Mouse (Mus musculus) telencephalon, adult 2 months (tissue): ENCODE results near the gene Kcns3.

Experiments used
- DNase-seq: peaks from one replicate; pipeline ENCODE4 v3.0.0-alpha.2; 2011; ENCODE audit warnings: low read depth, low spot score

Kcns3 gene

GRCm38 (mm10) chr12:11151015-11151414 lies at the start of gene Kcns3:
TSS of gene Kcns3 (minus strand) at chr12:11151056.
- no peak for DNase-seq

GRCm38 (mm10) chr12:11198551-11198950 lies 47.7 kb upstream of the Kcns3 start:
- no peak for DNase-seq

GRCm38 (mm10) chr12:11198026-11198425 lies 47.2 kb upstream of the Kcns3 start:
- no peak for DNase-seq

- DNase-seq, result no peak
Observed at GRCm38 (mm10) chr12:11196830-11197229, 46.0 kb upstream of the Kcns3 start.

DNA sequence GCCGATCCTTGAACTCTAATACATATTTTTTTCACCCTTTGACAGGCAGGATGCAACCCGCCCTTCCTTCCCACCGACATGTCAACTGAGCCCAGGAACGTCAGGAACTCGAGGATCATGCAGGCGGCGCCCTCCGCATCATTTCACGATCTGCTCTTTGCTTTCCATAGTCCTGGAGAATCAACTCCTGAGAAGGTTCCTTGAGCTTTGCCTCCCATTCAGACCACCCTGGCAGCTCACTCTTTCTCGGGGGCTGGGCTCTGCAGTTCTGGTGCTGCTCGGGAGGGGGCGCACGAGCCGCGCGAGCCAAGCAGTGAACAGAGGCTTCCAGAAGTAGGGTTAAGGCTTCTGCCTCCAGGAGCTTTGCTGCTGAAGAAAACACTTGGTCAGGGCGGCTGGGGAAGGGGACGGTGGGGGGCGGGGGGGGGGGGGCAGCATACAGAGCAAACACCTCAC lies 45.3 kb upstream of the Kcns3 start:
- no peak for DNase-seq

DNA sequence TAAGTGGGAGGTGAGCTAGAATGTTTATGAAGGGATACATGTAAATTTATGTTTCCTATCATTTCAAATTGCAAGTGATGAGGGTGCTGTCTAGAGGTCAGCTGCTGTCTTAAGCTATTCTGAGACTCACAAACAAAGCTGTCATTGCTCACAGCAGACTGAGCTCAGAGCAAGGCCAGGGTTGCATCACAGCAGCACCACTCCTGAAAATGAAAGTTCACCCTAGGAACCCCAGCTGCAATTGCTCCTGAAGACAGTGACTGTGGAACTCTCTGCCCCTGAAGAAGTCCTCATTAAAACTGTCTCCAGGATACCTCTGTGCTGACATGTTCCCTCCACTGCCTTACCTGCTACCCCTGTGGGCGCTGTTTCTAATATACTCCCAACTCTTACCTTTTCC lies 44.2 kb upstream of the Kcns3 start:
- DNase-seq, result no peak

DNA sequence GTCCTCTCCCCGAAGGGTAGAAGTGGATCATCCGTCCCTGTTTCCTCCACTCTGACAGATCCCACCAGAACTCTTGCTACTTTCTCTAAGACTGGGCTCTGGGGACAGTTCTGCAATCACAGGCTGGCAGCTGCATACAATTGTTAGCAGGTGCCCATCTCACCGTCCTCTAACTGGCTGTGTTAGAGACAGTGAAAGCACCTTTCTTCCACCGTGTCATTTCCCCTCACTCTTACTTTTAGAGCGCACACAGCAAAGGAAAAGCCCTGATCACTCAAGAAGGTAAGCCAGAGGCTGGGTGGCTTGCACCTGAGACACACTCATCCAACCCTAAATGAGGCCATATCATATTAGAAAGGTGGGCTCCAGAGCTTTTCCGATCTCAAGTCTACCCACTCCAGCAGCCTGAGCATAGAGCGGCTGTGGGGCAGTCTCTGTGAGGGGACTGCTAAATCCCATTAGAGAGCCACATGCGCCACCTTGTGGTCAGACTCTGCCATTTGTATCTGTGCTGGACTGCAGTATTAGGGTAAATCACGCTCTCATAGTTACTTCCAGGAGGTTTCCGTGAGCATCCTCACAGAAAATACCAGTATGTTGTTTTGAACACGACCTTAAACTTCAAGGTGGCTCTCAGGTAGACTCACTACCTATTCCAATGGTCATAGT lies 27.8 kb upstream of the Kcns3 start:
- DNase-seq, result peak; percentile 68

DNA sequence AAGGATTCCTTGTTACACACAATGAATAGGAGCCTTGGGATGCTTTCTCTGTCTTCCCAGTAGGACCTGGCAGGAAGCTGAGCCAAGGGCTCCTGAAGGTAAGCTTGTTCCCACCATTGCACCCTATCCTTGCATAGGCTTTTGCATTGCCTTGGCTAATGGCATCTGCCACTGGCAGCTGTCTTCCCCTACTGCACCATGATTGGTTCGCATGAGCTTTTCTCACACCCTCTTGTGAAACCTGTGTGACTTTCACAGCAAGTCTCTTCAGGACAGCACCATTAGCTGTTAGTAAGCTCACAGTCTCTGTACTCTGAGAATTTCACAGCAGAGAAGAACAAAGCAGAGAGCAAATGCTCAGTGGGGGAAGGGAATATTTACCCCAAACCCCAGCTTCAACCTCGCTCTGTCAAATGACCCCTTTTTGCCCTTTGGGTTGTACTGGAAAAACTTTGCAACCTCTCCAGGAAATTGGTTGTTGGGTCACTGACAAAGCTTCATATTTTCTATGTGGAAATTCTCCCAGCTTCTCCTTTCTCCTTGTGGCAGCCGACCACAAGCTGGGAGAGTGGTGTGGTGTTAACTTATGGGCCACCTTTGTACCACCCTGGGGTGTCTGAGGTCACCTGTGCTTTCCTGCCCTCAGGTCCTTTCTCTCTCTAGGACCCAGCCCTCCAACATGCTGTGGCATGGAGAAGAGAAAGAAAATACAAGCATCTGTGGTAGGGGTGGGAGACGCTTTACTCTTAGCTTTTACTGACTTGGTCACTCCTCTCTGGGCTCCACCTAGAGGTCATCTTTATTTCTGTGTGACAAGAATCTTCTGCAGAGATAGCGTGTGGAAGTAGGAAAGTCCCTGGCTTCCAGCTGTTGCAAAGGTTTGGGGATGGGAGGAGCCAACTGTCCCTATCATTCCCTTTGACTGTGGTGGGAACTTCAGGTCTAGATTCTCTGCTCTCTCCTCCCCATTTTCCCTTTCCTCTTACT lies 26.8 kb upstream of the Kcns3 start:
- no peak for DNase-seq

DNA sequence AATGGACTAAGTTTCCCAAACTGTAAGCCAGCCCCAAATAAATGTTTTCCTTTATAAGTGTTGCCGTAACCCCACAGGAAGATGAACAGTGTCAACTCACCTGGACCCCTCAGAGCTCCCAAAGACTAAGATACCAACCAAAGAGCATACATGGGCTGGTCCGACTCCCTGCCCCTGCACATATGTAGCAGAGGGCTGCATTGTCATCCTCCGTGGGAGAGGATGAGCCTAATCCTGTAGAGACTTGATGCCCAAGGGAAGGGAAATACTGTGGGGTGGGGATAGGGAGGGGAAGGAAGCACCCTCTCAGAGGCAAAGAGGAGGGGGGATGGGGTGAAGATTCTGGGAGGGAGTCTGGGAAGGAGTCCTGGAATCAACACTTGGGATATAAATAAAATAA lies 7.8 kb upstream of the Kcns3 start:
- DNase-seq, result no peak

DNA sequence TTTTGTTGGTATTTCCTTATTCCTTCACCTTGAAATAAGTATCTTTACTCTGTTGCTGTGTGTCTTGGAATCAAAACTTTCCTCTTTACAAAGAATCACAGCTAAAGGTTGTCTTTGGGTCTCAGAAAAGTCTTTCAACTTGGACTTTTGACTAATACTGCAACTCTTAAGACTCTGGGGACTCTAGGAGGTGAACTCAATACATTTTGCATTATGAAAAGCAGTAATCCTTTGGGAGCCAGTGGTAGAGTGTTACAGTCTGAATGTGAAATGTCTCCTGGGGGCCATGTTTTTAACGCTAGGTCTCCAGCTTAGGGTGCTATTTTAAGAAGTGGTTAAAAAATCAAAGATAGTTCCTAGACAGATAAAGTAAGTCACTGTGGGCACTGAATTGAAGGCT lies 4.3 kb upstream of the Kcns3 start:
- DNase-seq, result no peak

DNA sequence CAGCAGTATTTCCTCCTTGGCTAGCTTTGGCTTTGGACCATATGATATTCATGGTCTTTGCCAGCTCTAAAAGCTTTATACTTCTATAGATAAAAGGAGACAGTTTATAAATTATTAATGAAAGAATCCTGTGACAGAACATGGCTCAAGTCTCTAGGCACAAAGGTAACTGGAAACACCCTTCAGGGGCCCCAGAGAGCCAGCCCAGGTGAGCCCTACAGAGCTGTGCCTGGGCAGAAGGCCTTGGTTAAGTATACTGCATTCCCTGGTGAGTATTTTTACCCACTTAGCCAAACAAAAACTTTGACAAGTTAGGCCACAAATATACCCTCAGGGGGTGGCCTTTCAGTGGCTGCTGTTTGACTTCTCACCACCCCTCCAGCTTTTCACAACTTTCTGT lies 2.7 kb upstream of the Kcns3 start:
- no peak for DNase-seq

DNA sequence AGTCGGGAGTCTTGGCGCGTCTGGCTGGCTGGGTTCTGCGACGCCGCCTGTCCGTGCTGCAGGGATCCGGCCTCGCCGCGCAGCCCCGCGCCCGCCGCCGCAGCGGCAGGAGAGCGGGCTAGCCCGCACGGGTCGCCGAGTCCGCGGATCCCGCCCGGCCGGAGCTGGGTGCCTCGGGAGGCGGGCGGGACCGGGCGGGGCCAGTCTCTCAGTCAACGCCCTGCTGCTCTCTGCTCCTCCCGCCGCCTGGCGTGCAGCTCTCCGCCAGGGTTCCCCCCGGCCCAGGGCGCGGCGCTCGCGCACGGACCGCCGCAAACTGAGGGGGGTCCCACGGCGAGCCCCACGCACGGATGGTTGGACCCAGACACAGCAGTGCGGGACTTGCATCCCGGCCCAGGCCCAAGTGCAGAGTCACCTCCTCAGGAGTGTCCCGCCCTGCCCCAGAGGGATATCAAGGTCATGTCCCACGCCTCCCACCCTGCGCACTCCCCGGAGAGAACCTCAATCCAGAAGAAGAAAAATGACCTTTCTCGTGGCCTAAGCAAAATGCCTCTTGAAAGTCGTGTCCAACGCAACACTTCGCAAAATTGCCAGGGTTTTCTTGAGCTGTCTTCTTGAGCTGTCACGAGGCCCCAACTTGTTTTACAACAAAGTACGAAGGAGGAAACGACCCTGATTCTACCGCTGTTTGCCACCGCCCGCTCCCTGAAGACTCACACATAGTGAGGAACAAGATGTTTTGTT lies 492 bp downstream of the Kcns3 start:
- no peak for DNase-seq

- no peak for DNase-seq
Observed at GRCm38 (mm10) chr12:11149421-11150191, 1.2 kb downstream of the Kcns3 start.

DNA sequence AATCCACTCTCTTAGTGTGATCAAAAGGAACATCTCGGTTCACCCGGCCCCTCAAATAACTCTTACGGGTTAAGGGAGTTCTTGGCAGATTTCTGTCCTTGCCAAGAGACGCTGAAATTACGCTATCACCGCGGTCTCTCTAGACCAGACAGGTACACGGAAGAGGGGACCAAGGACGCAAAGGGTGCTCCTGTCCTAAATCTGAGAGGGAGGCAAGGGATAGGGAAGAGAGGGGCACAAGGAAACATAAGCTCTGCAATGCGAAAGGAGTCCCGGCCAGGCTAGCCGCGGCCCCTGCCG lies 1.8 kb downstream of the Kcns3 start:
- no peak for DNase-seq

DNA sequence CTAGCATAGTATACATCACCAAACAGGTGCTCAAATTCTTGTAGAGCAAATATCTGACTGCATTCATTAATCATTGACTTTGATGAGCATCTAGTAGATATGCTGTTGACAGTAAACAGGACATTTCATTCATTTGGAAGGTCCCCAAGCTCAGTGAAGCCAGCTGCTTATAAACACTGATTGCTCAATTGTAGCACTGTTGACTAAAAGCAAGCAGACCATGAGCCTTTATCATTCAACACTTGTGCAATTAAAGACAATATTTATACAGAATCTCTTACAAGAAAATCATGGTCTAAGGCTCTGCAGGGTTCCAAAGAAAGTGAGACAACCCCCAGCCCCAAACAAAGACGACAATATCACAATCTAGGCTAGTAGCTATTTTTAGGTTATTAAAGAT lies 6.0 kb downstream of the Kcns3 start:
- no peak for DNase-seq

GRCm38 (mm10) chr12:11132418-11132817 lies 18.4 kb downstream of the Kcns3 start:
- no peak for DNase-seq

DNA sequence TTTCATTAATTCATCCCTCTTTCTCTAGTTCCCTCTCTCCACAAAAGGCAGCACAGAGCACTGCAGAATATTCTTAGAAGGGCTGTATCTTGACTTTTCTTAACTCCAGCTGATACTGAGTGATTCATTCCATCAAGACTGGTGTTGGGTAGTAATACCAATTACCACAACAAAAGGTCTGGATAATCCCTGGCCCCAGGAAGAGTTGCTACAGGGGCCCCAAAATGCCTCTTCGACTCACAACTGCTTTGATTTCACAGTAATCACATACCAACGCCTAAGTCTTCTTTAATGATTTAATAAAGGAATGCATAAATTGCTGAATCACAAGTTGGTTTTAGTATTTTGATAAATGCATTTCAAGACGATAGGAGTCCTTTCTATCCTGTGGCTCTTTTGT lies 21.7 kb downstream of the Kcns3 start:
- no peak for DNase-seq

- no peak for DNase-seq
Observed at GRCm38 (mm10) chr12:11126186-11126759, 24.6 kb downstream of the Kcns3 start.

GRCm38 (mm10) chr12:11101565-11101964 lies 49.3 kb downstream of the Kcns3 start:
- no peak for DNase-seq

DNA sequence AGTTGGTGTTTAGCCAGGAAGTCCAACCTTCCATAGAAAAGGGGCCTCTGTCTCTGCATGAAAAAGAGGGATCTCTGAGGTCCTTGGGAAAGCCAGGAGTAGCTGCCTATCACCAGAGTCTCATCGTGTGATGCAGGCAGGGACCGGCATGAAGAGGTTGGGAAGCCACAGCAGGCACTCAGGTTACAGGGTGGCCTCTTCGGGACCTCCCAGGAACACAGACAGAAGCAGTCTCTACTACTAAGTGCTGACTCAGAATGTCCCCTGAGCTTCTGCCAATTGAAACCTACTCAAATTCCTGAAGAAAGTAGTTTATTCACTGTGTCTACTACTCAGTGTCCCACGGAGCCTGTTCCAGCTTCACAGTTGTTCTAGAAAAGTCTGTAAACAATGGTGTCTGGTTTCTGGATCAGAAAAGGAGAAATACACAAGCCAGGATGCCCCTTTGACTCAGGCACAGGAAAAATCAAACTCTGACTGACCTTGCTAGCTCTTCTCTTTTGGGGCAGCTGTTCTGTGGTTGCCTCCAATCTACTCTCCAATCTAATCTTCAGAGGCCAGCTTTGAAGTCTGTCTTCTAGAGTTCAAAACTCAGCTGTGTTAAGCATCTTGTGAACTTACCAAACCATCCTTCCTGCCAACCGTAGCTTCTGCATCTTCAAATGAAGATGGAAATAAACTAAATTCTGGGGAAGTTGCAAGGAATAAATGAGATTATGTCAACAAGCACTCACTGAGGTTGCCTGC lies 62.1 kb downstream of the Kcns3 start:
- no peak for DNase-seq
